Mouse (Mus musculus) embryonic fibroblast, embryonic 13.5 days (primary cell): ENCODE measurements around the gene Unc13a. TPM values are rescaled to one million over a fixed set of nuclear protein-coding genes. Genes with fewer than 3 reads are reported as not detected.

Source experiments
- H3K27ac ChIP-seq: 2 replicates; pipeline ENCODE4 v1.5.1; 2012; ENCODE audit warnings: low read length, control low read depth, inconsistent platforms; ENCODE audit not compliant: insufficient read depth
- H3K4me1 ChIP-seq: 2 replicates; pipeline ENCODE4 v1.6.1; 2011; ENCODE audit warnings: low read length; ENCODE audit not compliant: control insufficient read depth, insufficient read depth
- H3K4me3 ChIP-seq: 2 replicates; pipeline ENCODE4 v1.5.1; 2011; ENCODE audit warnings: mild to moderate bottlenecking, control low read depth, low read length; ENCODE audit not compliant: insufficient read depth
- CTCF ChIP-seq: IDR thresholded peaks from 2 replicates; pipeline ENCODE4 v1.5.1; 2011; ENCODE audit warnings: mild to moderate bottlenecking, control low read depth, low read length, moderate library complexity, borderline replicate concordance; ENCODE audit not compliant: insufficient read depth
- POLR2A ChIP-seq: IDR thresholded peaks from 2 replicates; pipeline ENCODE4 v1.6.1; 2011; ENCODE audit warnings: low read depth, mild to moderate bottlenecking, control low read depth, low read length, moderate library complexity
- polyA plus RNA-seq: library from polyadenylated mRNA; stranded (reverse); fragments of >200 nt; gene quantifications from 2 replicates; pipeline ENCODE4 v1.2.4, GENCODE M21; 2011; ENCODE audit warnings: low read depth; ENCODE audit not compliant: missing spikeins, insufficient read length

Unc13a gene
- polyA plus RNA-seq, 1 experiment: 1.9 TPM

- TF ChIP-seq POLR2A (no peak), CTCF (no peak)
- Histone ChIP-seq H3K4me1 (0 out of 2 replicates have a peak, but pooled peaks cover 2% of the 10 kb centered on the region), H3K27ac (peak overlapping the region; percentile 14; the same call in 1 of the 2 replicates), H3K4me3 (no peak overlapping the region)
Measured at GRCm38 (mm10) chr8:71627265-71628099, 44.1 kb downstream of the Unc13a start.

- no peak overlapping the region for H3K4me3 ChIP-seq
- H3K4me1 ChIP-seq: 0 out of 2 replicates have a peak, but pooled peaks cover 2% of the 10 kb centered on the region
- H3K27ac ChIP-seq: no peak overlapping the region
- TF ChIP-seq POLR2A: no peak
- no peak for TF ChIP-seq CTCF
Measured at GRCm38 (mm10) chr8:71626753-71627152, 44.8 kb downstream of the Unc13a start.

GRCm38 (mm10) chr8:71625088-71625487, 46.5 kb downstream of the Unc13a start:
- Histone ChIP-seq H3K4me1 (0 out of 2 replicates have a peak, but pooled peaks cover 2% of the 10 kb centered on the region), H3K4me3 (no peak overlapping the region), H3K27ac (no peak overlapping the region)
- no peak for TF ChIP-seq CTCF
- TF ChIP-seq POLR2A: no peak

GRCm38 (mm10) chr8:71619786-71620185, 51.8 kb downstream of the Unc13a start:
- no peak overlapping the region for H3K27ac ChIP-seq
- no peaks in the 10 kb centered on the region for H3K4me1 ChIP-seq
- TF ChIP-seq POLR2A (no peak), CTCF (no peak)
- H3K4me3 ChIP-seq: no peak overlapping the region

- TF ChIP-seq CTCF (no peak), POLR2A (no peak)
- no peak overlapping the region for H3K27ac ChIP-seq
- H3K4me1 ChIP-seq: peaks cover 3% of the 10 kb centered on the region; the same call in 1 of the 2 replicates
- no peak overlapping the region for H3K4me3 ChIP-seq
Measured at GRCm38 (mm10) chr8:71613418-71613817, 58.1 kb downstream of the Unc13a start.

- H3K4me1 ChIP-seq: peaks cover 3% of the 10 kb centered on the region; the same call in 1 of the 2 replicates
- no peak overlapping the region for H3K27ac ChIP-seq
- TF ChIP-seq CTCF (no peak), POLR2A (no peak)
- peak overlapping the region; percentile 87 for H3K4me3 ChIP-seq
Measured at GRCm38 (mm10) chr8:71612141-71612540, 59.4 kb downstream of the Unc13a start.

- Histone ChIP-seq H3K4me3 (peak within 1 kb of the TSS; percentile 87), H3K27ac (peak within 1 kb of the TSS; percentile 28; the same call in 1 of the 2 replicates), H3K4me1 (peaks cover 3% of the 10 kb centered on the region; the same call in 1 of the 2 replicates)
- TF ChIP-seq POLR2A: peak; percentile 73
- TF ChIP-seq CTCF: no peak
Measured at GRCm38 (mm10) chr8:71610822-71611651, 60.5 kb downstream of the Unc13a start, which contains the start of gene Colgalt1. Colgalt1 (plus strand) TSS chr8:71610998.

GRCm38 (mm10) chr8:71604021-71604420, 67.5 kb downstream of the Unc13a start:
- Histone ChIP-seq H3K4me3 (no peak overlapping the region), H3K27ac (no peak overlapping the region), H3K4me1 (no peaks in the 10 kb centered on the region)
- TF ChIP-seq CTCF: no peak
- TF ChIP-seq POLR2A: no peak

GRCm38 (mm10) chr8:71602666-71603334, 68.8 kb downstream of the Unc13a start:
- no peak for TF ChIP-seq CTCF
- no peak for TF ChIP-seq POLR2A
- H3K27ac ChIP-seq: no peak overlapping the region
- H3K4me1 ChIP-seq: no peaks in the 10 kb centered on the region
- H3K4me3 ChIP-seq: no peak overlapping the region
